Mouse (Mus musculus): ENCODE measurements around the gene Zfp523. TPM values are rescaled to one million over a fixed set of nuclear protein-coding genes. Genes with fewer than 3 reads are reported as not detected.
A peak's percentile ranks its signal among the peaks of the same experiment; 100 is the strongest.

Gene Zfp523
- polyA plus RNA-seq (2012; rRNA removed) = 81.9 and 85.8 TPM in 2 replicates

GRCm38 (mm10) chr17:28176775-28177539, at the start of gene Zfp523:
Gene Zfp523 (plus strand): TSS chr17:28177129.
- DNase-seq (ENCODE audit: low read depth) = peak; percentile 30

DNA sequence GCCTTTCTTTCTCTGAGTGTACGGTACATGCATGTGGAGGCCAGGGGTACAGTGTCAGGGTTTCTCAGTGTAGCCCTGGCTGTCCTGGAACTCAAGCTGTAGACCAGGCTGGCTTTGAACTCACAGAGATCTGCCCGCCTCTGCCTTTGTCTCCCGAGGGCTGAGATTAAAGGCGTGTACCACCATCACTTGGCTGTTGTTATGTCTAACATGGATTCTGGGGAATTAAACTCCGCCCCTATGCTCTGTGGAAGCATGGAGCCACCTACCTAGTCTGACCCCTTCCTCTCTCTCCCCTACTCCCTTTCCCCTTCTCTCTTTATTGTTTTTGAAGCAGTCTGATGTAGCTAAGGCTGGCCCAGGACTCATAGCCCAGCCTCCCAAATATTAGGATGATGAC, 47.1 kb upstream of the Zfp523 start:
- DNase-seq (ENCODE audit: low read depth) = no peak

GRCm38 (mm10) chr17:28130391-28131125, 46.4 kb upstream of the Zfp523 start:
- DNase-seq (ENCODE audit: low read depth) = no peak

GRCm38 (mm10) chr17:28131156-28131555, 45.8 kb upstream of the Zfp523 start:
- DNase-seq (ENCODE audit: low read depth) = no peak

DNA sequence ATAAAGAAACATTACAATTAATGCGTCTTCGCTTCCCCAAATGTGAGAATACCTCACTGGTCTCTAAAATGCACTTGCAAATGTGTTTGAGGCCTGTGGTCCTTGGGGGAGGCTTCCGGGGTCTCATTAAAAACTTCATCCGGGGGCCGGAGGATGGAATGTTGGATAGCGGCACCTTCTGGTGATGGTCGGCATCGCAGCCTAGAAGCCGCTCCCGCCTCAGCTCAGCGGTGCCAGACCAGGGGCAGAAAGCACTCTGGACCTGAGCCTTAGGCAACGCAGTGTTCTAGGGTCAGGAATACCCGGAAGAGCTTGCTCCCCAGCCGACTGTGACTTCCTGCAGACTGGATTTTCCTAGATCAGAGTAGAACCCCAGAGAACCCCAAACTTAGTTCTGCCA, 43.7 kb upstream of the Zfp523 start:
- DNase-seq (ENCODE audit: low read depth) = no peak

- DNase-seq (ENCODE audit: low read depth) = no peak
These were observed 41.4 kb upstream of the Zfp523 start for GRCm38 (mm10) chr17:28135496-28135895.

- DNase-seq (ENCODE audit: low read depth) = no peak
These were observed 40.7 kb upstream of the Zfp523 start for GRCm38 (mm10) chr17:28136266-28136665.

- DNase-seq (ENCODE audit: low read depth) = no peak
These were observed 38.9 kb upstream of the Zfp523 start for GRCm38 (mm10) chr17:28138013-28138412.

- DNase-seq (ENCODE audit: low read depth) = no peak
These were observed 38.2 kb upstream of the Zfp523 start for GRCm38 (mm10) chr17:28138685-28139084.

DNA sequence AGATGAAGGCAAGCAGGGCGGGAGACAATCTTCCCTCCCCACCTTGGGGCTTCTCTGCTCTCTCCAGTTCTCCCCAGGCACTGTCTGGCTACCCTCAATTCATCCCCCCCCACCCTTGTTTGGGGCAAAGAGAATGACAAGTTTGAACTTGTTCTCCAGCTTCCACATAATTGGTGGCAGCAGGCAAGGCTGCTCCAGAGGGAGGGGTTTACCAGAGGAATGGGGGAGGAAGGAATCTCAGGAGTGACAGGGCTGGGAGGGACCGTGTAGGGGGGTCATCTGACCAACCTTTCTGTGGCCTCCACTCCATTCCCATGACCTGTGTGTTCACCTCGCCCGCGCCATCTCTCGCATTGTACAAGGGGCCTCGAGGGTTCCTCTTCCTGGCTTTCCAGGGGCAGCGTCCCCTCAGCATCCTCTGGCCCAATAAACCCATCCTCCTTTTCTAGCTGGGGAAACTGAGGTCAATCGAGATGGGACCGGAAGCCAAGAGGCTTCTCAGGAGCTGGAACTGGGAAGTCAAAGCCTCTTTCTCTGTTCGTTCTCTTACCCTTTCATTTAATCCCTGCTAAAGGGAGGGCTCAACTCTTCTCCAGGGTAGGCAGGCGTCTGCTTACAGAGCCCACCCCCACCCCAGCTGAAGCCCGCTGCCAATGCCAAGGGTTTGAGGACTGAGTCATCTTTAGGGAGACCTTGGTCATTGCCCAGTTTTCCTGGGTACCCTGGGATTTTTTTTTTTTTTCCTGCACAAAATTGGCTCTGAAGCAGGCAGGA, 36.3 kb upstream of the Zfp523 start:
- no peak for DNase-seq (ENCODE audit: low read depth)

DNA sequence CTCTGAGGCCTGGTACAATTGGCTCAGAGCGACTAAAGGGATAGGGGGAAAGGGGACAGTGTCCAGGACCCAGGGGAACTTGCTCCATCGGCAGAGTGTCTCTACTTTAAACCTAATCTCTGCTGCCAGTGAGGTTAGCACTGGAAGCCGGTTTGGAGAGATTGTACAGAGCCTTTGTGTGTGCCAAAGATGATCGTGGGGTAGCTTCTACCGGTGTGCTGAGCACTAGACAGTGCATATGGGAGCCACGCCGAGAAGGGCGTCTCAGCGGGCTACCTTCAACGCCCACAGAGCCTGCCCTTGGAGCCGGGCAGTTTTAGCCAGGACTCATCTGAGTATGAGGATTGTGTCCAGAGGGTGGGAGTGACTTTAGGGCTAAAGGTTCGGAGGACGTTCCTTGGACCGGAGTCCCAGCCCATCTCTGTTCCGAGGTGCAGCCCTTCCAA, 35.7 kb upstream of the Zfp523 start:
- no peak for DNase-seq (ENCODE audit: low read depth)

DNA sequence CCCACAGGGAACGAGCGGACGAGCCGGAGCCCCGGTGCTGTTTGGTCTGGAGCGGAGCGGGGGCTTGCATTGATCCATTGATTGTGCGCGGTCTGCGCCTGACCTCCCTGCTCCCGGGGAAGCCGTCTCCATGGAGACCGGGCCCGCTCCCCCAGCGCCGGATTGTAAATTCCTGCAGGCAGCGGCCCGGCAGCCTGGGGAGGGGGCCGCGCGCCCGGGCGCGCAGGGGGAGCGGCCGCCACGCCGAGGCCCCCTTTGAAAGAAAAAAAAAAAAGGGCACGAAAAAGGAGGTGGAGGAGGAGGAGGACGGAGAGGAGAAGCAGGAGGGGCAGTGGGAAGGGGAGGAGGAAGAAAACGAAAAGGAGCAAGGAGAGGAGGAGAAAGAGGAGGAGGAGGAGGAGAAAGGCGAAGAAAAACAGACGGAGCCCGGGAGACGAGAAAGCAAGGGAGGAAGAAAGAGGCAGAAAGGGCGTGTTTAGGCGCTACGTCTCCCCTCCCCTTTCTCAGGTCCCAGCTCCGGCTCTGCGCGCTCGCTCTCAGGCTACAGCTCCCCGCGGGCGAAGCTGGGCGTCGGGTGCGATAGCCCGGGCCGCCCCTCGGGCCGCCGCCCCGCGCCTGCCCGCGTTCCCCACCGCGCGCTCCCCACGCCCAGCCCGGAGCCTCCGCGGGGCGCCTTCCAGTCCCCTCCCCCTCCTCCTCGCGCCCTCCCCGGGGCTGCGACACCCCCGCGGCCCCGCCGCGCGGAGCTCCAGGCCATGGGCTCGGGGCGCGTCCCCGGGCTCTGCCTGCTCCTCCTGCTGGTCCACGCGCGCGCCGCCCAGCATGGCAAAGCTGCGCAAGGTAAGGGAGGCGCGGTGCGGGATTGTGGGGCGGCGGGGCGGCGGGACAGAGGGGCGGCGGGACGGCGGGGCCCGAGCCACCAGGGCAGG, 34.9 kb upstream of the Zfp523 start, which contains the start of gene Scube3:
Gene Scube3, plus strand, starts transcription at position 371 of the 929 bp plus-strand sequence.
- DNase-seq (ENCODE audit: low read depth) = no peak

GRCm38 (mm10) chr17:28142700-28143610, 34.0 kb upstream of the Zfp523 start:
- no peak for DNase-seq (ENCODE audit: low read depth)

GRCm38 (mm10) chr17:28143751-28144150, 33.2 kb upstream of the Zfp523 start:
- no peak for DNase-seq (ENCODE audit: low read depth)

- DNase-seq (ENCODE audit: low read depth) = no peak
These were observed 32.7 kb upstream of the Zfp523 start for GRCm38 (mm10) chr17:28144241-28144640.

GRCm38 (mm10) chr17:28148288-28148687, 28.6 kb upstream of the Zfp523 start:
- DNase-seq (ENCODE audit: low read depth) = no peak

DNA sequence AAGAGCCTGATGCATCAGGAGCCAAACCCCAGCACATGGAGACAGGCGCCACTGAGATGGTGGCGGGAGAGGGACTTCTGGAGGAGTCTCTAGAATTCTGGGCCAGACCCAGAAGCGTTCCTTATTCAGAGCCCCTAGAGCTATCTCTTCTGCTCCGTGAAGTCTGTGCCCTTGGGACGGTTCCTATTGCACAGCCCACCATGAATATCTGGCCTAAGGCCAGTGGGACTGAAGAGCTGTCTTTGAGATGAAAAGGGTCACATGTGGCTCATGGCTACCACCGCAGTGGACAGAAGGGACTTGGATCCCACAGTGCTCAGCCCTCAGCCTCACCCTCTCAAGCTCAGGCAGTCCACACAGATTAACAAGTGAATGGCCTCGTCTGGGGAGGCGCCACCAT, 27.2 kb upstream of the Zfp523 start:
- no peak for DNase-seq (ENCODE audit: low read depth)

DNA sequence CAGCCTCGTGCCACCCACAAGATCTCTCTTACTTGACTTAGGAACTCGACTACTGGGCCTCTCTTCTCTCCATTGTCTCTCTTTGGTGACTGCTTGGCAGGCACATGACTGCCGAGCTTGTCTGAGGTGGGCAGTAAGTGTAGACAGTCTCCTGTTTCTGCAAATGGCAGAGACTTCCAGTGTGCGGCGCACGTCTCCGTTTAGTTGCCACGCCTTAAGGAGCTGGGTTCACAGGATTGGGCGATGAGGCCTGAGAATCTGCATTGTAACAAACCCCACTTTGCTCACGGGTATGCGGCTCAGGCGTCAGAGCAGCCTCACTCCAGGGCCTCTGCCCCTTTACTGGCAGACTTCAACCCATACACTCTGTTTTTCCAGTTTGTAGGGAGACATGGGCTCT, 26.5 kb upstream of the Zfp523 start:
- DNase-seq (ENCODE audit: low read depth) = no peak

DNA sequence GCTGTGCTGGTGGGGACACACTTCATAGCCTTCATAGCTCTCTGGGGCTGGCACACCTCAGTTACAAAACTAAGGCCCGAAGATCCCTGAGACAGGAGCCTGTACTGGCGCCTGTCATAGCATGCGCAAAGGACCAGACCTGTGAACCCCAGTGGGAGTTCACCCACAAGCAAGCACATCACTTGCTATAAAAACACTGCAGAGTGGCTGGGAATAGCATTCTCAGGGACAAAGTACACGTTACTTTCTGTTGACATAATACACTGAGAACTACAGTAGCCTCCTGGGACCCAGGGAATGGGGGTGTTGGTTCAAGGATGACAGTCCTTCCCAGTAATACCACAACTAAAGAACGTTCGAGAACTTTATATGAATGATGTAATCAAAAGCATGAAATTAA, 23.8 kb upstream of the Zfp523 start:
- DNase-seq (ENCODE audit: low read depth) = no peak

- DNase-seq (ENCODE audit: low read depth) = no peak
These were observed 22.0 kb upstream of the Zfp523 start for GRCm38 (mm10) chr17:28154970-28155369.

Data from gonadal fat pad, adult 2 months (tissue).